Mouse (Mus musculus): Measurements from ENCODE around the gene Wwox. TPM values are rescaled to one million over a fixed set of nuclear protein-coding genes. Genes with fewer than 3 reads are reported as not detected.

Gene Wwox
- polyA plus RNA-seq, 1 experiment from 2014 or later = 14.3 TPM

GRCm38 (mm10) chr8:114512075-114512935 is 72.8 kb downstream of the Wwox start:
- no peaks in the 10 kb centered on the region for H3K9me3 ChIP-seq

DNA sequence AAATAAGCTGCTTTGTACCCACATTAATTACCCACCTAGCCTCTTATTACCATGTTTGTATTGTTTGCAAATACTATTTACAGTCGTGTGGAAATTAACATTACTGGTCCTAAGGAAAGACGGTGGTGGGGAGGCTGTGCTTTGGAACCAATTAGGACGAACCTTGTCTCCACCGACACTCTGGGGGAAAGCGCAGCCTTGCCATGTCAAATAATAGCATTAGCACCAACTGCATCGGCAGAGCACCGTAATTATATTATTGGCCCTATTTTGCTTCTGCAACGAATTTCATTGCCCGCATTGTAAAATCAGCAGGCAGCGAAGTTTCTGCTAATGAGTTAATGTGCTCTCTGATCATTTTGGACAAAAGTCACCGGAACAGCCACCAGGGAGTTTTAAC is 75.2 kb downstream of the Wwox start:
- peak; percentile 74; the same call in 1 of the 2 replicates for ATAC-seq (ENCODE audit: low FRiP score)
- Histone ChIP-seq H3K9me3 (no peaks in the 10 kb centered on the region), H3K36me3 (replicated peaks) (no peaks in the 10 kb centered on the region), H3K4me1 (peaks cover 11% of the 10 kb centered on the region), H3K4me3 (replicated peaks) (no peak overlapping the region), H3K4me2 (0 out of 2 replicates have a peak overlapping the region, but pooled peaks have one; percentile 8), H3K9ac (no peak overlapping the region), H3K27ac (0 out of 2 replicates have a peak overlapping the region, but pooled peaks have one; percentile 63), H3K27me3 (peaks cover 48% of the 10 kb centered on the region)
- WGBS = 10% methylated on average over 11 of the region's 11 CpGs

More at GRCm38 (mm10) chr8:114512075-114512935, 72.8 kb downstream of the Wwox start:
- H3K9ac ChIP-seq = no peak overlapping the region
- H3K4me3 ChIP-seq (replicated peaks) = no peak overlapping the region
- H3K27ac ChIP-seq = no peak overlapping the region
- H3K27me3 ChIP-seq = peaks cover 45% of the 10 kb centered on the region
- 91% methylated on average over 26 of the region's 26 CpGs for WGBS
- H3K4me1 ChIP-seq = peaks cover 11% of the 10 kb centered on the region
- ATAC-seq (ENCODE audit: low FRiP score) = no peak
- no peaks in the 10 kb centered on the region for H3K36me3 ChIP-seq (replicated peaks)
- no peak overlapping the region for H3K4me2 ChIP-seq

DNA sequence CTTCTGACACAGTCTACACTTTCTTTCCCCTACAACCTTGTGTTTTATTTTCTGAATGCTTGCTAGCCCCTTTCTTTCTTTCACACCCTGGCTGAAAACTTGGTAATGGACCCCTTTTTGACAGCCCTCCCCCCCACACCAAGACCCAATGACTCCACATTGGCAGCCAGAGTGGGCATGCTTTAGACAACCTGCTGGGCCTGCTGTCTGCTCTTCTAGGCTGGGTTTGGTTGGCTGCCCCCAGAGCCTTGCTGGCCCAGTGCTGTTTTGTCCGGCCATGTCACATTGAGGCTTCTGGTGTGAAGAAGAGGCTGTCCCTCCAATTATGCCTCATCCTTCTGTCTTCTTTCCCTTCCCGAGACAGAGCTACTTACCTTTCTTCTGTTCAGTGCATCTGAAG is 83.6 kb downstream of the Wwox start:
- WGBS = 88% methylated on average over 2 of the region's 2 CpGs
- H3K27ac ChIP-seq = no peak overlapping the region
- ATAC-seq (ENCODE audit: low FRiP score) = no peak

DNA sequence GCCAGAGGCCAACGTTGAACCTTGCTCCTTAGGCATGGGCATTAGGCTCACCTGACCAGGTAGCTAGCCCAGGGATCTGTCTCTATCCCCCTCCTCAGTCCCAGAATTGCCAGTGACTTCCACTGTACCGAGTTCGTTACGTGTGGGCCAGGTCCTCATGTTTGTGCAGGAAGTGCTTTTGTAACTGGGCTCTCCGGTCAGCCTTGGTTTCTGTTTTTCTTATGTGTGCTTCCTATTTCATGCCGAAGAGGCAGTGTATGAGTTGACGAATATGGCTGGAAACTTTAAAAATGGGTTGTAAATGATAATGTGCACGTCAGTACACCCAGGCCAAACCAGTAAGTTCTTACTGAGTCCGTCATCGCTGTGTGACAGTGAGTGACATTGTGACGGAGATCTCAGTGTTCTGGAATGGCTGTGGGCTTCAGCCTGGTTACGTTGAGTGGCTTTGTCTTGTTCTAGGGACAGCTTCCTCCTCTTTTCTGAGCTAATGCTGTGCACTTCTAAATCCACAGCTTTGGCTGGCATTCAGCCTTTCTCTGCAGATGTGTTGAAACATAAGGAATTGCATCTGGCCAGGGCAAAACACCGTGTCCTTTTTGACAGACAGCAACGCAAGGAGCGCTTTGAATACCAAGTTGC is 87.3 kb downstream of the Wwox start:
- ATAC-seq (ENCODE audit: low FRiP score) = no peak
- H3K36me3 ChIP-seq (replicated peaks) = no peaks in the 10 kb centered on the region
- no peaks in the 10 kb centered on the region; the same call in 1 of the 2 replicates for H3K27me3 ChIP-seq
- peaks cover 21% of the 10 kb centered on the region for H3K4me1 ChIP-seq
- no peak overlapping the region for H3K4me3 ChIP-seq (replicated peaks)
- H3K9ac ChIP-seq = no peak overlapping the region
- no peak overlapping the region for H3K27ac ChIP-seq
- no peaks in the 10 kb centered on the region for H3K9me3 ChIP-seq
- H3K4me2 ChIP-seq = no peak overlapping the region
- WGBS = 81% methylated on average over 15 of the region's 15 CpGs

More for the DNA sequence above, 83.6 kb downstream of the Wwox start:
- Histone ChIP-seq H3K4me1 (peaks cover 12% of the 10 kb centered on the region), H3K27me3 (peaks cover 9% of the 10 kb centered on the region; the same call in 1 of the 2 replicates), H3K4me2 (no peak overlapping the region), H3K9me3 (no peaks in the 10 kb centered on the region), H3K36me3 (replicated peaks) (no peaks in the 10 kb centered on the region), H3K4me3 (replicated peaks) (no peak overlapping the region), H3K9ac (no peak overlapping the region)

DNA sequence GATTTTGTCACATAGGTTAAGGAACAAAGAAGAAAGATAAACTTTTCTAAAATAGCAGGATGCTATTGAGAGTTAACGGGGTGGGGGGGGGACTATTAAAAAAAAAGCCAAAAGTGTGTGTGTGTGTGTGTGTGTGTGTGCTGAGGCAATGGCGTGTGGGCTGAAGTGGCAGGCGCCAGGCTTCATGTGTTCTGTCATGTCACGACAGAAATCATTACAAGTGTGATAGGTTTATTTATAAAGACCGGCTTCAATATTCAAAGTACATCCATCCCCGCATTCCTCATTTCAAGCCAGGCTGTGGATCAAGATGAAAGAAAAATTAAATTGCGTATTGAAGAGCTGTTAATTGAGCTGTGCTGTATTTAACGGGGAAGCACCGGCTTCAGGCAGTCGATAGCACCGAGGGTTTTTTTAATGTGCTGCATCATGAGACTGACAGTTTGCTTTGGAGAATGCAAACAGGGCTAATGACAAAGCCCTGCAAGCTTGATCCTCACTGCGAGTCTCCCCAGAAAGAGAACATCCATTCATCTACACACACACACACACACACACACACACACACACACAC is 88.3 kb downstream of the Wwox start:
- H3K27ac ChIP-seq = no peak overlapping the region
- WGBS = 41% methylated on average over 12 of the region's 12 CpGs
- no peaks in the 10 kb centered on the region for H3K36me3 ChIP-seq (replicated peaks)
- H3K9ac ChIP-seq = no peak overlapping the region
- no peak overlapping the region for H3K4me3 ChIP-seq (replicated peaks)
- H3K9me3 ChIP-seq = no peaks in the 10 kb centered on the region
- ATAC-seq (ENCODE audit: low FRiP score) = peak; percentile 39
- H3K27me3 ChIP-seq = no peaks in the 10 kb centered on the region; the same call in 1 of the 2 replicates
- H3K4me2 ChIP-seq = no peak overlapping the region
- H3K4me1 ChIP-seq = peaks cover 22% of the 10 kb centered on the region

GRCm38 (mm10) chr8:114529581-114529980 is 90.1 kb downstream of the Wwox start:
- H3K4me1 ChIP-seq = peaks cover 22% of the 10 kb centered on the region
- H3K9me3 ChIP-seq = no peaks in the 10 kb centered on the region
- no peak overlapping the region for H3K4me2 ChIP-seq
- WGBS = 85% methylated on average over 10 of the region's 10 CpGs
- no peak overlapping the region for H3K9ac ChIP-seq
- 0 out of 2 replicates have a peak, but pooled peaks cover 2% of the 10 kb centered on the region for H3K27me3 ChIP-seq
- no peaks in the 10 kb centered on the region for H3K36me3 ChIP-seq (replicated peaks)
- H3K27ac ChIP-seq = no peak overlapping the region
- ATAC-seq (ENCODE audit: low FRiP score) = no peak
- no peak overlapping the region for H3K4me3 ChIP-seq (replicated peaks)

- H3K4me2 ChIP-seq = no peak overlapping the region
- 0 out of 2 replicates have a peak, but pooled peaks cover 2% of the 10 kb centered on the region for H3K27me3 ChIP-seq
- no peak overlapping the region for H3K4me3 ChIP-seq (replicated peaks)
- no peaks in the 10 kb centered on the region for H3K9me3 ChIP-seq
- H3K4me1 ChIP-seq = peaks cover 10% of the 10 kb centered on the region; the same call in 1 of the 2 replicates
- no peak for ATAC-seq (ENCODE audit: low FRiP score)
- H3K27ac ChIP-seq = no peak overlapping the region
- H3K36me3 ChIP-seq (replicated peaks) = no peaks in the 10 kb centered on the region
- 49% methylated on average over 6 of the region's 6 CpGs for WGBS
- H3K9ac ChIP-seq = no peak overlapping the region
Observed at GRCm38 (mm10) chr8:114536201-114536600, 96.7 kb downstream of the Wwox start.

- no peak for ATAC-seq (ENCODE audit: low FRiP score)
- no peak overlapping the region for H3K4me3 ChIP-seq (replicated peaks)
- no peak overlapping the region for H3K4me2 ChIP-seq
- WGBS = 10% methylated on average over 3 of the region's 3 CpGs
- H3K36me3 ChIP-seq (replicated peaks) = no peaks in the 10 kb centered on the region
- H3K27ac ChIP-seq = no peak overlapping the region
- H3K4me1 ChIP-seq = peaks cover 4% of the 10 kb centered on the region; the same call in 1 of the 2 replicates
- no peak overlapping the region for H3K9ac ChIP-seq
- no peaks in the 10 kb centered on the region for H3K27me3 ChIP-seq
- no peaks in the 10 kb centered on the region for H3K9me3 ChIP-seq
Observed at GRCm38 (mm10) chr8:114541132-114541531, 101.7 kb downstream of the Wwox start.

DNA sequence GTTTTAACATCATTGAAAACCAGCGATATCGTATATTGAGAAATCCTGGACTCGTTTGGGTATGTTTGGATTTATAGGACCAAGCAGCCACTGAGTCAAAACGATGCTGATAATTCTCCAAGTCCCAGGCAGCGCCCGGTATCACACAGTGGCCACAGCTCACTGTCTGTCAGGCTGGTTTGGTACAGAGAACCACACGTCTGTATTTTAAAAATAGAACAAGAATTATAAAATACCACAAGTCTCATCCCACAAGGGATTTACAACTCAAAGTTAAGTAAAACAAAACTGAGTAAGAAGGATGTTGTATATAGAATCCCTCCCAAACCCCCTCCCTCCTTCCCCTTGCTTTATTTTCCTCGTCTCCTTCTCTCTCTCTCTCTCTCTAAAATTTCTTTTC is 108.9 kb downstream of the Wwox start:
- no peak overlapping the region for H3K9ac ChIP-seq
- no peaks in the 10 kb centered on the region for H3K9me3 ChIP-seq
- no peak overlapping the region for H3K27ac ChIP-seq
- H3K27me3 ChIP-seq = no peaks in the 10 kb centered on the region
- no peak for ATAC-seq (ENCODE audit: low FRiP score)
- H3K4me1 ChIP-seq = no peaks in the 10 kb centered on the region
- 83% methylated on average over 8 of the region's 8 CpGs for WGBS
- H3K36me3 ChIP-seq (replicated peaks) = no peaks in the 10 kb centered on the region
- no peak overlapping the region for H3K4me3 ChIP-seq (replicated peaks)
- no peak overlapping the region for H3K4me2 ChIP-seq

DNA sequence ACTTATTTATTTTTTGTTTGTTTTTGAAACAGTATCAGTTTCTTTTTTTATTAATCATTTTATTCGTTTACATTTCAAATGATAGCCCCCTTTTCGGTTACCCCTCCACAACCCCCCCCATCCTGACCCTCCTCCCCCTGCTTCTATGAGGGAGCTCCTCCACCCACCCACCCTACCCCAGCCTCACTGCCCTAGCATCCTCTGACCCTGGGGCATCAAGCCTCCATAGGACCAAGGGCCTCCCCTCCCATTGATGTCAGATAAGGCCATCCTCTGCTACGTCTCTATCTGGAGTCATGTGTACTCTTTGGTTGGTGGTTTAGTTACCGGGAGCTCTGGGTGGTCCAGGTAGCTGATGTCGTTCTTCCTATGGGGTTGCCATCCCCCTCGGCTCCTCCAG is 109.4 kb downstream of the Wwox start:
- Histone ChIP-seq H3K27ac (no peak overlapping the region), H3K27me3 (no peaks in the 10 kb centered on the region), H3K9ac (no peak overlapping the region), H3K4me2 (no peak overlapping the region), H3K9me3 (no peaks in the 10 kb centered on the region), H3K4me1 (no peaks in the 10 kb centered on the region), H3K4me3 (replicated peaks) (no peak overlapping the region), H3K36me3 (replicated peaks) (no peaks in the 10 kb centered on the region)
- WGBS = 82% methylated on average over 6 of the region's 6 CpGs
- ATAC-seq (ENCODE audit: low FRiP score) = no peak

DNA sequence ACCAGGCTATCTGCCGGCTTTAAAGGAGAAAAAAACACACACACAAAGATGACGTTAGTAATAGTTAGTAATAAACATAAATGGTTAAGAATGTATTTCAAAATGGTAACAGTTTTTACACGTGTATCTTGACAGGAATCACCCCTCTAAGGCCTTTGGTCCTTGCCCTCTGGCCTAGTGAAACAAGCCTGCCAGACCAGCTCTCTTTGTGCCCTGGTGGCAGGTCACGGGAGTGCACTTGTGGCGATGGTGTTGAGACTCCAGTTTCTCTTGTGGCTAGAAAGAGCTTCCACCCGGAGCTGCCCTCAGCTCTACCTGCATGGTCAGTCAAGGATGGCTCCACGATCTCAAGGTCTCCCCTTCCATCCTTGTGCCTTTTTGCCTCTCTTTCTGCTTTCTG is 110.6 kb downstream of the Wwox start:
- Histone ChIP-seq H3K27me3 (no peaks in the 10 kb centered on the region), H3K4me2 (no peak overlapping the region), H3K4me1 (no peaks in the 10 kb centered on the region), H3K27ac (no peak overlapping the region), H3K9ac (no peak overlapping the region), H3K9me3 (no peaks in the 10 kb centered on the region), H3K36me3 (replicated peaks) (no peaks in the 10 kb centered on the region), H3K4me3 (replicated peaks) (no peak overlapping the region)
- 62% methylated on average over 7 of the region's 7 CpGs for WGBS
- no peak for ATAC-seq (ENCODE audit: low FRiP score)

- ATAC-seq (ENCODE audit: low FRiP score) = no peak
- no peaks in the 10 kb centered on the region for H3K27me3 ChIP-seq
- H3K36me3 ChIP-seq (replicated peaks) = no peaks in the 10 kb centered on the region
- no peak overlapping the region for H3K4me3 ChIP-seq (replicated peaks)
- no peaks in the 10 kb centered on the region for H3K4me1 ChIP-seq
- 71% methylated on average over 3 of the region's 3 CpGs for WGBS
- no peak overlapping the region for H3K9ac ChIP-seq
- H3K9me3 ChIP-seq = no peaks in the 10 kb centered on the region
- no peak overlapping the region for H3K4me2 ChIP-seq
- H3K27ac ChIP-seq = no peak overlapping the region
Observed at GRCm38 (mm10) chr8:114552606-114553005, 113.2 kb downstream of the Wwox start.
